Mouse (Mus musculus): ENCODE data around the gene Lgals2.

The Lgals2 gene

GRCm38 (mm10) chr15:78843581-78844469 lies 11.5 kb downstream of the Lgals2 start:
- WGBS, result 44% methylated on average over 21 of the region's 21 CpGs

- WGBS, result 1% methylated on average over 86 of the region's 86 CpGs
These were observed 12.8 kb downstream of the Lgals2 start, which contains the start of gene Cdc42ep1 for GRCm38 (mm10) chr15:78842371-78843163. Cdc42ep1 (plus strand) TSS chr15:78842624.

- WGBS, result 84% methylated on average over 6 of the region's 6 CpGs
These were observed 14.1 kb downstream of the Lgals2 start for GRCm38 (mm10) chr15:78841161-78841790.

GRCm38 (mm10) chr15:78840751-78841150 lies 14.6 kb downstream of the Lgals2 start:
- 85% methylated on average over 11 of the region's 11 CpGs for WGBS

- WGBS, result 64% methylated on average over 3 of the region's 3 CpGs
These were observed 15.1 kb downstream of the Lgals2 start for GRCm38 (mm10) chr15:78840241-78840640.

GRCm38 (mm10) chr15:78839744-78840143 lies 15.6 kb downstream of the Lgals2 start:
- 19% methylated on average over 2 of the region's 2 CpGs for WGBS

- 52% methylated on average over 8 of the region's 8 CpGs for WGBS
These were observed 19.2 kb downstream of the Lgals2 start for GRCm38 (mm10) chr15:78836086-78836621.

- 37% methylated on average over 11 of the region's 12 CpGs for WGBS
These were observed 19.9 kb downstream of the Lgals2 start for GRCm38 (mm10) chr15:78835200-78836085.

- 59% methylated on average over 10 of the region's 10 CpGs for WGBS
These were observed 20.9 kb downstream of the Lgals2 start for GRCm38 (mm10) chr15:78834233-78835005.

- whole genome bisulfite sequencing, result 88% methylated on average over 3 of the region's 3 CpGs
These were observed 21.7 kb downstream of the Lgals2 start for GRCm38 (mm10) chr15:78833582-78833981.

GRCm38 (mm10) chr15:78832701-78833123 lies 22.6 kb downstream of the Lgals2 start:
- WGBS, result 43% methylated on average over 14 of the region's 14 CpGs

GRCm38 (mm10) chr15:78831720-78832657 lies 23.3 kb downstream of the Lgals2 start:
- 61% methylated on average over 19 of the region's 19 CpGs for WGBS

- 74% methylated on average over 10 of the region's 10 CpGs for WGBS
These were observed 24.3 kb downstream of the Lgals2 start for GRCm38 (mm10) chr15:78830742-78831719.

GRCm38 (mm10) chr15:78829636-78830035 lies 25.7 kb downstream of the Lgals2 start:
- WGBS, result 86% methylated on average over 1 of the region's 1 CpGs

GRCm38 (mm10) chr15:78828315-78828714 lies 27.0 kb downstream of the Lgals2 start:
- WGBS, result 29% methylated on average over 5 of the region's 5 CpGs

GRCm38 (mm10) chr15:78826213-78827204 lies 28.8 kb downstream of the Lgals2 start:
- WGBS, result 22% methylated on average over 28 of the region's 28 CpGs

Data from cerebral cortex, adult 2 months (tissue).